Mouse (Mus musculus): ENCODE results near the gene Fbxo31.

Gene Fbxo31

DNA sequence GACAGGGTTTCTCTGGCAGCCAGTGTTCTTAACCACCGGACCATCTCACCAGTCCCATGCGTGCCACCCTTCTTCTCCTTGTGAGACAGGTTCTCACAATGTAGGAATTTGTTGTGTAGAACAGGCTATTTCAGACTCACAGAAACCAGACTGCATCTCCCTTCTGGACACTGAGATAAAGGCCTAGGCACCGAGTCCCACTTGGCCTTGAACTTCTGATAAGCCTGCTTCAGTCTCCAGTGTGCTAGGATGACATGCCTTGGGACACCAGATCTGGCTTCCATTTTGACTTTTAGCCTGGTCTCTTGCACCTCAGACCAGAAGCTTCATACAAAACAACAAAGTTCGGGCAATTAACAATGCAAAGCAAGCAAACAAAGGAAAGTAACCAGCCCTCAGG lies 10.1 kb upstream of the Fbxo31 start:
- DNase-seq = no peak

DNA sequence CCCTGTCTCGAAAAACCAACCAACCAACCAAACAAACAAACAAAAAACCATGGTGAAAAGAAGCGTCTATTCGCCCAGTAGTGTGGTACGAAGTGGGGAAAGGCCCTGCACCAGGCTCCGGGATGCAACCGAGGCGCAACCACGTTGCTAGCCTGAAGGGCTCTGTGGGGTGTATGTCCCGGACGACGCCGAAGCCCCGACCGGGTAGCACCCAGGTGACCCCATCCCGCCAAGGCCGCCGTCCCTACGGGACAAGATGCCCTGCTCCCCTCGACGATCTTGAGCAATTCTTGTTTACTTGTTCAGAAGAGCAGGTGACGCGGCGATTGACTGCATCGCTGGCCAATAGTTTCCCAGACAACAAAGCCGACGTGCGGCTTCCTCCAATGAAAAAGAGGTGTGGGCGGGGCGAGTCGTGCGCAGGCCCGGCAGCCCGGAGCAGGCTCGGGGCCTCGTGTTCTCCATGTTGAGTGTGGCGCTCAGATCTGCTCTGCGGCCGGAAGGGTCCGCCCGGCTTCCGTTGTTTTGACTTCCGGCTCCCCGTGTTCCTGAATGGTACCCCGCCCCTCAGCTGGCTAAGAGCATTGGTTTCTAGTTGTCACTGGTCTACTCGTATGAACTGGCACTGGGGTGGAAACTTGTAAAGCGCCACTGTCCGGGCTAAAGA lies 6.7 kb upstream of the Fbxo31 start:
- peak; percentile 100 for DNase-seq

DNA sequence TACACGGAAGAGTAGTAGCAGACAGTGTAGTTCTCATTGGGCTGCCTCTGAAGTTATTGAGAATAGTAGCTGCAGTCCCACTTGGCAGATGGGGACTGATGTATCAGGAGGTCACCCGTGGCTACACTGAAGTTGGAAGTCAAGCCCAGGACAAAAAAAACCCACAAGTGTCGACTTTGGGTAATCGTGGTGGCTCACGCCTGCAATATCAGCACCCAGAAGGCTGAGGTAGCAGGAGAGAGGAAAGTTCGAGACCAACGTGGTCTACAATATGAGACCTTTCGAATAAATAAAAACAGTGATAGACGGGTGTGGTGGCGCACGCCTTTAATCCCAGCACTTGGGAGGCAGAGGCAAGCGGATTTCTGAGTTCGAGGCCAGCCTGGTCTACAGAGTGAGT lies 6.1 kb upstream of the Fbxo31 start:
- DNase-seq = no peak

DNA sequence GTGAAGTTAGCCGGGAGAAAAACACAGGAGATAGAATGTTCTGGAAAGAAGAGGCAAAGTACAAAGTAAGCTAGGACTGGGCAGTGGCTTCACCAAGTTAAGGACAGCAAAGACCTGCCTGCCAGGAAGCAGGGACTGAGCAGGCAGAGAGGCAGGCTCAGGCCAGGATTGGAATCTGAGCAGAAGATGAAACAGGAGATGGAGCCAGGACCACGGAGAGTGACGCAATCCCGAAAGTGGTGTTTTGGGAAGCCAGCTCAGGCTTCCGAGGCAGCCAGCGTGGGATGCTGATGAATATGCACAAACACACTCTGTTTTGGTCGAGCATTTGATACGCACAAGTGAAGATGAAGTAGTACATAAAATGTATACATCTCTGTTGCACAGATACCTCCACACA lies 5.0 kb upstream of the Fbxo31 start:
- no peak for DNase-seq

DNA sequence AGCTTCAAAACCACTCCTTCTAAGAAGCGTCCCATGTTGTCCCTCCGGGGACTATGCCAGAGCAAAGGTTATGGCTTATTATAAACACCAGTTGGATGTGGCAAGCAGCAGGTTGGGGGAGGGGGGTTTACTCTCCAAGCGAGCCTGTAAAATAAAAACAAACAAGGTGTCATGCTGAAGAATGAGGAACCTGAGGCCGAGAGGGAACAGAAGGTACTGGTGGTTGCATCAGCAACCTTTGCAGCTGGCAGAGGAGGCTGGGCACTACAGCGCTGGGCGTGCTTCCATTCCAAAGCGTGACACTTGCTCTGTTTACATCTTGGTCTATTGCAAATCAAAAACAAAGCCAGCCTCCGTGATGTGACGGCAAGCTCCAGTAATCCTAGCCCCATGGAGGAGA lies 1.9 kb upstream of the Fbxo31 start:
- no peak for DNase-seq

DNA sequence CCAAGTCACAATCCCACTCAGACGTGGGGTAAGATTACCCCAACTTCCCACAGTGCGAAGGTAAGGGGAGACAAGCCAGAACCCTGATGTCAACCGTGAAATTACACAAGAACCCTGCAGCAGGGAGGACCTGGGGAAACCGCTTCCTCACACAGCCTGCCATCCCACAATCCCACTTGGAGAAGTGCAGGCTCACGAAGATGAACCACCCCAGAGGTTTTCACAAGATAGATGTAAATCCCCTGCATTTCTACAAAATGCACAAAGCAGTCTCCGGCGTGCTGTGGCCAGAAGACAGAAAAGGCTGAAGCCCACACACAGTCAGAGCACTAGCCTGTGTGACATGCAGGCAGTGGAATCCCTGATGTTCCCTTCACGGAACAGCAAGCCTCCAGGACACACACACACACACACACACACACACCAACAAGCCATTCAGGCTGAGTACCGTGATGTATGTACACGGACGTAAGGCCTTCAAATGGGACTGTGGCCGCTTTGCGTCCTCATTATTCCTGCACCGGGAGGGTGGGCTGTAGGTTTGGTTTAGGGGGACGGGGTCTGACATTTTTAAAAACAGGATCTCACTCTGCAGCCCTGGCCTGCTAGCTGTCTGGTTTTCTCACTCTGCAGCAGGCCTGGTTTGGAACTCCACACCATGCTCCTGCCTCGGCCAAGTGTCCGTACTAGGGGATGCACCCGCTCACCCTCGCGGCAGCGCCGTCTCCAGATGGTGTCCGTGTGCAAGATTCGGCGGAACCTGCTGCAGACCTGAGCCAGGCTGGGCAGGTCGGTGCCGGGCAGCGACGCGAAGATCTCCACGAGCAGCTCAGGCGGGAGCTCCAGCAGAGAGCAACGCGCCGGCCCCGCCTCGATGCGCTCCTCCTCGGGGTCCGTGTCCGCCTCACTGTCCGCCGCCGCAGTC lies 593 bp downstream of the Fbxo31 start:
- DNase-seq = no peak

DNA sequence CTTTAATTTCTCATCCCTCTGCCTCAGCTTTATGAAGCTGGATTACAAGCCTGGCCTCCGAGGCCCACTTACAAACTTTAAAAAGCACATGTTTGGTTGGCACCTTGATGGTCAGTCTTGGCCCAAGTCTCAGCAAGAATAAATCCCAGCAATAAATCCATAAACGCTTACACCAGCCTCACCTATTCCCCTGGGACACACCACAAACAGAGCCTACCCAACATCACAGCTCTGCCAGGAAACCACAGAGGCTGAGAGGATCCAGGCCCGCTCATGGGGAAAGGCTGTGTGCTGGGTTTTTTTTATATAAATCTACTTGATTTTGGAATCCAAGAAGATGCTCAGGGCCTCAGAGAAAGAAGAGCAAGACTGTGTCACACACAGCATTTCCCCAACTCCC lies 2.9 kb downstream of the Fbxo31 start:
- no peak for DNase-seq

DNA sequence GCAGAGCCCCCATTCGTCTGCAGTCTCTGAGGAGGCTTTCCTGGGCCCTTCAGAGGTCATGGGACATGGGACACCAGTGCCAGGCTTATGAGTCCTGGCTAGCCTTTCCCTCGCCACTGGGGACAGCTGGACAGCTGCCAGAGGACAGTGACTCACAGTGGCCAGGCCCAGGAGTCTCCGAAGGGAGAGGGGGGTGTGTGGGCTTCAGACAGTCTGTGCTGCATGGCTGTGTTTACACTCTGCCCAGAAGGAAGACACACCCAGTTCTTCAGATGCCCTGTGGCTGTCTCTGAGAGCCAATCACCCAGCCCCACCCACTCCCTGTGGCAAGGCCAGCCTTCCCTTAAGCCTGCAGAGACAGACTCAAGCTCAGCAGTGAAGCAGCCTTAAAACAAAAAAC lies 5.3 kb downstream of the Fbxo31 start:
- peak; percentile 54 to 78 for DNase-seq

DNA sequence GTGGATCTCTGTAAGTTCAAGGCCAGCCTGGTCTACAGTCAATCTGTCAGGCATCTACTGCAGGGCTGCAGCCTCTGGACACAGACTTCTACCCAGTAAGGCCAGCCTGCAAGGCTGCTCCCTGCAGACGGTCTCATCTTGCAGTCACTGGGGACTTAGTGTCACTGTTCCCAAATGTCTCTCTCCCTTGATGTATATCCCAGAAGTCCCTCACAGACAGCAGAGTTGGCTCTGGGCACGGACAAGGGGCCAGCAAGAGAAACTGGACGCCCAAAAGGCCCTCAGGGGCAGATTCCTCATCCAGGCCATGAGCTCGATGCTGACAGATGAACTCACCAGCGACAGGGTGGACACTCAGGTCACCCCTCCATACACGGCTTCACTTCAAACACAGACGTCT lies 6.5 kb downstream of the Fbxo31 start:
- no peak for DNase-seq

DNA sequence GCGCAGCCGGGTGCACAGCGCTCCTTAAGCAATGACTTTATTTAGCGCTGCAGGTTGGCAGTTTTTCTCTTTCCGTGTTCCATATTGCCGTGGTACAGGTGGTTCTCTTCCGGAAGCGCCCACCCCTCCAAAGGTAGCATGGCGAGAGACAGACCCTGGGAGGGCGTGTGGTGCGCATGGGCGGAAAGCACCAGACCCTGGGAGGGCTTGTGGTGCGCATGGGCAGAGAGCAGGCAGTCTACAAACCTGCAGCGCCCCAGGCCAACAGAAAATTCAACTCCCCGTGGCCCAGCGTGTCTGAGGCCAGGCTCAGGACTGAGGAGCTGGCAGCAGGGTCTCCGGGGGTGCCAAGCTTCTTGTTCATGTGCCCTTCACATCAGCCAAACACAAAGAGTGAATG lies 7.8 kb downstream of the Fbxo31 start:
- no peak for DNase-seq

DNA sequence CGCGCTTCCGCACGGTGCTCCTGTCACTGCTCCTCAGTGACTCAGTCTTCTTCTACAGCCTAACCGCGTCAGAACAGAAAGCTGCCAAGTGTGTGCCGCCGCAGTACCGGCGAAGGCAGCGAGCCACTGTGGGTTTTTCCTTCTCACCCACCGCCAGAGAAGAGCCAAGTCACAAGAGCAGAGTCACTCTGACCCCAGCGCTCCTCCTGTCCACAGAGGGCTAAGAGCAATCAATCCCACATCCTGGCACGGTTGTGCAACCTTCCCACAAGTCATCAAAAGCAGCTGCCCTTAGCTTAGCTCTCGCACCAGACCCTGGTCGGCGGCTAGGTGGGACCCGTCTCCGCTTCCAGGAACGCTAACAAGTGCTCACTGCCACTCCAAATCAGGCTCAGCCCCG lies 8.3 kb downstream of the Fbxo31 start:
- DNase-seq = no peak

DNA sequence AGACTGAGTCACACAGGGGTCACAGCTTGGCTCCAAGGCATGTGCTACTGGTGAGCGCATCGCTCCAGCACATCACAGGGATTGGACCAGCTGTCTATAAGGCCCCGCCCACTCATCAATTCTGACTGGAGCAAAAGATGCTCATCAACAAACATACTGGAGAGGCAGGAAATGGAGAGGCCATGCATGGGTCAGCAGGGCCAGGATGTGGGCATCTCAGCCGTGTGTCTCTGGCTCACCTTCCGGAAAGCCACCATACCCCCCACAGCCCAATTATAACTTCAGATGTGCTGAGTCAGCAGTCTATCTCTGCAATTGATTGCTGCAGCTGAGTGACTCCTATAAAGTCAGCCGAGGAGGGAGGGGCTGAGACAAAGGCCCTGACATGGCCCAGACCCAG lies 10.3 kb downstream of the Fbxo31 start:
- no peak for DNase-seq

DNA sequence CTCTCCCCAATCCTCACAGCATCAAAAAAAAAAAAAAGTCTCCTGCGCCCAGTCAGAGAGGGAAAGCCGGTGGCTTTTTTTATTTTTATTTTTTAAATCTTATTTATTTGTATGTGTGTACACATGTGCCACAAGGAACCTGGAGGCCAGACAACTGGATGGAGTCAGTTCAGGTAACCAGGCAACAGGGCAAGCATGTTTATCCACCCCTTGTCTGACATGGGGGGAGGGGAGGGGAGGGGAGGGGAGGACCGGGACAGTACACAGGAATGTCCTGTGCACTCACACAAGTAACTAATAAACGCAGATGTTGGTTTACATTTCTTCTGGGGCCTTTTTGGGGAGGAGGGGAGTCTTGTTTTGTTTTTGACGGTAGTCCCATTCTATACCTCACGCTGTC lies 14.9 kb downstream of the Fbxo31 start:
- no peak for DNase-seq

DNA sequence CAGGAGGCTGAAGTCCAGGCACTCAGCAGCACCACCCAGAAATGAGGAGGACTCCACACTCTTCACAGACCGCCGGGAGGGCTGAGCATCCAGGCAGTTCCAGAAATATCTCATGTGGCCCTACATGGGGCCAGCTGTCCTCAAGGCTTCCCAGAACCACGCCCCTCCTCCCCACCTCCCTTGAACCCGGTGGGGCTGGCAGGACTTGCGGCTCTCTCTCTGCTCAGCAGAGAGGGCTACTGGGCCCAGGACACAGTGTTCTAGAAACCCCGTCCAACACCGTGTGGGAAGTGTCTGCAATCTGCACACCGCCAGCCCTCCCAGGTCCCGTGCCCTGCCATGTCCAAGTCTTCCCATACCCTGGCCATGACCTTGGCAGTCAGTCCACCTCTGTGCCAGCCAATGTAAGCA lies 15.7 kb downstream of the Fbxo31 start:
- peak; percentile 16 to 80 for DNase-seq

DNA sequence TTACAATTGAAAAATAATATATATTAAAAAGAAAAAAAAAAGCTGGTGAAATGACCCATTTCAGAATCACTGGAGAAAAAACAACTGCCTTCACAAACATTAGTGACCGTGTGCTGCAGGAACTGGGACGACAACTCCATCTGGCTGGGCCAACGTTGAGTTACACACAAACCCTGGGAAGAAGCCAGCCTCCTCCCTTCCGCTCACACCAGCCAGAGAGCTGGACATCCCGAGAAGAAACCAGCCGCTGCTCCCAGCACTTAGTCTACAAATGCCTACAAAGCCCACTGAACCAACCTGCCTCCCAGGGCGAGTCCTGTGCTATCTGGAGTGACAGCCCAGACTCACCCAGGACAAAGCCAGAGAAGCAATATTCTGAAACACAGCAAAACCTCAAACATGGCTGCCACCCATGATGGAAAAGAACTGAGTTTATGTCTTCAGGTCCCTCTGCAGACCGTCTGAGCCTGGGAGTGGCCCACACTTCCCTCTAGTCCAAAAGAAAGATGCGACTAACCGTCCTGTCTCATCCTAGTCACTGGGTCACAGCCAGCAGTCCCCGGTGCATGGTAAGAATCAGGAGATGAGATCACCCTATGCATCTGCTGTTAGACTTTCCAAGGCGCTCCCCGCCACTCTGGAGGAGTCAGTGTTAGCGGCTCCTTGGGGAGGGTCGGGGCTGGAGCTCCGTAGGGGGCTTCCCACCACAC lies 16.8 kb downstream of the Fbxo31 start:
- peak in 1 of 2 experiments; percentile 28 for DNase-seq

DNA sequence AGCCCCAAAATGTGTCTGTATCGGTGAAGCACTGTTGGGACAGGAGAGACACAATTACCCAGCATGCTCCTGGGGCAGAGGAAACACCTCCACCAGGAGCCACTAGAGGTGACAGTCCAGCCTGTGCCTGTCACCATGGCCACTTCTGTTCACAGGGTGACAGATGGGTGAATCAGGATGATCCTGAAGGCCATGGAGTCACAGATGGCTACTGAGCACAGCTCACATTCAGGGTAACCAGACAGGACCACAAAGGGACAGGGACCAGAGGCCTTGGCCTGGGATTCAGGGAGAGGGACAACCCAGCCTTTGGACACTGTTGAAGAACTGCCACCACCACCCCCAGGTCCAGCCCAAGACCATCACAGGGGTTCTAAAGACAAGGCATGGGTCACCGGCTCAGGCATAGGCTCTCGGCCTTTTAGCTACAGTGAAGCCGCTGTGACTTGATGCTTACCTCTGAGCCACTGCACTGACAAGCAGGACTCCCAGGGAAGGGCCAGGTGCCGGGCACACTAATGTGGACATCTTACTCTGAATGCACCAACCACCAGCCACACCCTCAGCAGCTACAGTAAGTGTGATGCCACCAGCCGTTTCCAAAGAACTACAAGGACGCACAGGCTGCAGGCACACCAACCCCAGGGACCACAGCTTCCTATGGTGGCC lies 18.0 kb downstream of the Fbxo31 start:
- no peak for DNase-seq

DNA sequence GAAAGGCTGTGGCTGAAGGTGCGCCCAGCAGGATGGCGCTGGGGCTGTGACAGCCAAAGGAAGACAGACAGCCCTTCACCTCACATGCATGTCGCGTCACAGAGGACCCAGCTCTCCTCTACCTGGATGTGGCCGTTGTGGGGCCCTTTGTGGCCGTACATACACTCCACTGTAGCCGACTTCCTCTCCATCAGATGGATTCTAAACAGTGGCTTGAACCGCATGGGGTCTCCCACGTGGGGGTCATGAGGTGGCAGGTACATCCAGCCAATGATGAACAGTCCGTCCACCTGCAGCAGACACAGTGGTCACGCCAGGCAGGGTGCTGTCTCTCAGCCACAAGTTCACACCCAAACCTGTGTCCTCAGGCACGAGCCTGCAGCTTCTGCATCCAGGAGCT lies 18.8 kb downstream of the Fbxo31 start:
- DNase-seq = no peak

DNA sequence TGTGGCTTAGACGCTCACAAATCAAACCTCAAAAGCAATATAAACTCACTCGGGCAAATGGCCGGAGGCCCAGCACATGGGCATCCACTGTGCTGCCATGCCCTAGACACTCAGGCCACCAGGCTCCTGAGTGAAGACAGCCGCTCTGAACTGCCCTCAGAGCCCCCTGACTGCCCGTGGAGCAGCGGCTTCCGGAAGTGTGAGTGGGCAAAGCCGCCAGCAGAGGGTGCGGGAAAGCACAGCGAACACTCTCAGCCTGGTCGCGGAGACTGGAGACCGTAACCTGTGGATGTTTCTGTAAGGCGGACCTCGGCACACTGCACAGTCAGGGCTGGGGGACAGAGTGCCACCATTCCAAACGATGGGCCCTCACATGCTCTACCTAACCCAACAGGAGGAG lies 20.1 kb downstream of the Fbxo31 start:
- no peak for DNase-seq

DNA sequence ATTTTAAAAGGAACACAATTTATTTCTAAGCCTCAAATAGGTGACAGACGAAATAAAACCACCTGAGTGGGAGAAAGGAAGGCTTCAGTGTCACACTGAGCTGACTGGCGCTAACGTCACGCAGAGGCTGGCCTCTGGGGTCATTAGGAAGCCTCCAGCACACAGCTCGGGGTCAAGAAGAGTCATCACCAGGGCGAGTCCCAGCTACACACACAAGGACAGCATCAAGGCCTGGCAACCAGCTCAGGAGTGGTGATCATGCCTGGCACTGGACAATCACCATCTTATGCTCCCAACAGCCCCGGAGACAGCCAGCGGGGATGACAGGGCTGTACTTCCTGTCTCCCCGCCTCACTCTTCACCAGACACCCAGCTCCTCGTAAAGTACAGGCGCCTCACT lies 20.9 kb downstream of the Fbxo31 start:
- no peak for DNase-seq

DNA sequence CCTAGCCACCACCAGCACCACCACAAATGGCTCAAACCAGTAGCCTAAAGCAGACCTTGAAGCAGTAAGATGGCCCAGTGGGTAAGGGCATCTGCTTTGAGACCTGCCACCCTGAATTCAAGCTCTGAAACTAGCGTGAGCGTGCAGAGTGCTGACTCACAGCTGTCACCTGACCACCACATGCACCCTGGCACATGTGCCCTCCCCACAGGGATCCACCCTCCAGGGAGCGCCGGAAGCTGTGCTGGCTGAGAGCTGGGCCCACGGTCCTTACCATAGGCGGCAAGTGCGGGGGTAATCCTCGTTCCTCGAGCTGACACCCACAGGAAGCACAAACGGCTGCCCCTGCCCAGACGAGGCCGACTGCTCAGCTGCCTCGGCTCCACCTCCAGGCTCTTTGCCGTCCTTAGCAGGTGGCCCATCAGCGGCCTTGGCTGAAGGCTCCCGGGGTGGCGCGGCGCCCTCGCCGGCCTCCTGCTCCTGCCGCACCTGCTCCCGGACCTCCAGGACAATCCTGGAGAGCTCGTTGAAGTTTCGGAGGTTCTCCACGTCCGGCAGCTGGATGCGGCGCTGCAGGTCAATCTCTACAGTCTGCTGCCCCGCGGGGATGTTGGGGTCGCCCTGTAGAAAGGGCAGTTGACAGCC lies 24.7 kb downstream of the Fbxo31 start:
- peak in 1 of 2 experiments; percentile 16 for DNase-seq

DNA sequence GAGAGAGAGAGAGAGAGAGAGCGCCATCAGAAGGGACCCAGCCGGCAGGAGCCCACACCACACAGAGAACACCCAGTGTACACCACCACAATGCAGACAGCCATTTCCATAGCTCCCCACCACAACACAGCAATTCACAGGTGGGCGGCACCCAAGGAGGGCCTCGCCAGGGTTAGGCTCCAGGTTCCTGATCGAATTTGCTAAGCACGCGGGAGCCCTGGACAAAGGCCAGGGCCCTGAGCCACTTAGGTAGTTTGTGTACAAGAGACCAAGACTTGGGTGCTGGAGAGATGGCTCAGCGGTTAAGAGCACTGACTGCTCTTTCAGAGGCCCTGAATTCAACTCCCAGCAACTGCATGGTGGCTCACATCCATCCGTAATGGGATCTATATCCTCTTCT lies 26.1 kb downstream of the Fbxo31 start:
- peak in 1 of 2 experiments; percentile 14 for DNase-seq
